Mouse (Mus musculus): ENCODE measurements around the gene Stard3. TPM values are rescaled to one million over a fixed set of nuclear protein-coding genes. Genes with fewer than 3 reads are reported as not detected.

The Stard3 gene
- polyA plus RNA-seq, 1 experiment from 2014 or later, result 39.6 TPM

GRCm38 (mm10) chr11:98332186-98332585 lies 26.0 kb upstream of the Stard3 start:
- no peaks in the 10 kb centered on the region for H3K36me3 ChIP-seq (ENCODE audit: control insufficient read depth, insufficient read depth, low read length)
- ATAC-seq (replicated peaks; ENCODE audit: insufficient number of reproducible peaks, low FRiP score, low TSS enrichment), result no peak
- H3K9me3 ChIP-seq (replicated peaks; ENCODE audit: control insufficient read depth, low read length), result no peaks in the 10 kb centered on the region
- no peak overlapping the region for H3K9ac ChIP-seq (ENCODE audit: low read depth, low read length)
- H3K27ac ChIP-seq (ENCODE audit: low read depth, low read length), result no peak overlapping the region
- H3K4me1 ChIP-seq (ENCODE audit: control insufficient read depth, insufficient read depth, low read length), result peaks cover 23% of the 10 kb centered on the region
- no peak overlapping the region for H3K4me2 ChIP-seq
- no peak overlapping the region for H3K4me3 ChIP-seq (ENCODE audit: low read depth, low read length)
- WGBS (ENCODE audit: insufficient replicate concordance), result 73% methylated on average over 3 of the region's 3 CpGs
- peaks cover 99% of the 10 kb centered on the region for H3K27me3 ChIP-seq (ENCODE audit: control insufficient read depth, insufficient read depth, low read length)

GRCm38 (mm10) chr11:98332841-98333240 lies 25.3 kb upstream of the Stard3 start:
- WGBS (ENCODE audit: insufficient replicate concordance), result 65% methylated on average over 4 of the region's 4 CpGs
- Histone ChIP-seq H3K4me1 (ENCODE audit: control insufficient read depth, insufficient read depth, low read length) (peaks cover 17% of the 10 kb centered on the region), H3K4me3 (ENCODE audit: low read depth, low read length) (no peak overlapping the region), H3K9me3 (replicated peaks; ENCODE audit: control insufficient read depth, low read length) (no peaks in the 10 kb centered on the region), H3K27me3 (ENCODE audit: control insufficient read depth, insufficient read depth, low read length) (peaks cover 99% of the 10 kb centered on the region), H3K4me2 (no peak overlapping the region), H3K36me3 (ENCODE audit: control insufficient read depth, insufficient read depth, low read length) (no peaks in the 10 kb centered on the region), H3K27ac (ENCODE audit: low read depth, low read length) (no peak overlapping the region), H3K9ac (ENCODE audit: low read depth, low read length) (no peak overlapping the region)
- ATAC-seq (replicated peaks; ENCODE audit: insufficient number of reproducible peaks, low FRiP score, low TSS enrichment), result no peak

DNA sequence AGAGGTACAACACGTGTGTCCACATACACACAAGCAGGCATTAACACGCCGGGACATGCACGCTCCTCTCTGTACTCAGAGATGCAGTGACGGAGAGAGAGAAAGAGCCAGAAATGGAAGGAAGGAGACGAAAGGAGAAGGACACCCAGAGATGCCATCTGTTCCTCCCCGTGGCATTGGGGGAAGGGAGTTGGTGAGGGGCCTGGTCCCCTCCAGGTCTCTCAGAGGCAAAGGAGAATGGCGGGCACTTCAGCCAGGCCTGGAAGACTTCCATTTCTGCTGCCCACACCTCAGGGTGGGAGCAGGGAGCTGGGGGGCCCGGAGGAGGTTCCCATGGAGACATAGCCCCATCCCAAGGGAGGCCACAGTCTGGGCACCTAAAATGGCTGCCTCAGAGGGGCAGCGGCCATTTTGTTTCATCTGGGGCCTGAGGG lies 24.9 kb upstream of the Stard3 start:
- no peak overlapping the region for H3K27ac ChIP-seq (ENCODE audit: low read depth, low read length)
- peaks cover 12% of the 10 kb centered on the region for H3K4me1 ChIP-seq (ENCODE audit: control insufficient read depth, insufficient read depth, low read length)
- H3K27me3 ChIP-seq (ENCODE audit: control insufficient read depth, insufficient read depth, low read length), result peaks cover 99% of the 10 kb centered on the region
- H3K4me3 ChIP-seq (ENCODE audit: low read depth, low read length), result no peak overlapping the region
- ATAC-seq (replicated peaks; ENCODE audit: insufficient number of reproducible peaks, low FRiP score, low TSS enrichment), result no peak
- H3K9me3 ChIP-seq (replicated peaks; ENCODE audit: control insufficient read depth, low read length), result no peaks in the 10 kb centered on the region
- no peak overlapping the region for H3K9ac ChIP-seq (ENCODE audit: low read depth, low read length)
- no peak overlapping the region for H3K4me2 ChIP-seq
- H3K36me3 ChIP-seq (ENCODE audit: control insufficient read depth, insufficient read depth, low read length), result no peaks in the 10 kb centered on the region
- WGBS (ENCODE audit: insufficient replicate concordance), result 65% methylated on average over 10 of the region's 10 CpGs

- H3K27me3 ChIP-seq (ENCODE audit: control insufficient read depth, insufficient read depth, low read length), result peaks cover 99% of the 10 kb centered on the region
- H3K4me3 ChIP-seq (ENCODE audit: low read depth, low read length), result peak overlapping the region; percentile 25; the same call in 1 of the 2 replicates
- H3K36me3 ChIP-seq (ENCODE audit: control insufficient read depth, insufficient read depth, low read length), result no peaks in the 10 kb centered on the region
- H3K4me2 ChIP-seq, result peak overlapping the region; percentile 41
- H3K9ac ChIP-seq (ENCODE audit: low read depth, low read length), result no peak overlapping the region
- H3K4me1 ChIP-seq (ENCODE audit: control insufficient read depth, insufficient read depth, low read length), result peaks cover 13% of the 10 kb centered on the region
- no peaks in the 10 kb centered on the region for H3K9me3 ChIP-seq (replicated peaks; ENCODE audit: control insufficient read depth, low read length)
- WGBS (ENCODE audit: insufficient replicate concordance), result 2% methylated on average over 33 of the region's 41 CpGs
- peak; percentile 43; the same call in 1 of the 2 replicates for ATAC-seq (replicated peaks; ENCODE audit: insufficient number of reproducible peaks, low FRiP score, low TSS enrichment)
- H3K27ac ChIP-seq (ENCODE audit: low read depth, low read length), result no peak overlapping the region
These were observed 24.0 kb upstream of the Stard3 start for GRCm38 (mm10) chr11:98333981-98334741.

- no peaks in the 10 kb centered on the region for H3K9me3 ChIP-seq (replicated peaks; ENCODE audit: control insufficient read depth, low read length)
- H3K36me3 ChIP-seq (ENCODE audit: control insufficient read depth, insufficient read depth, low read length), result no peaks in the 10 kb centered on the region
- 4% methylated on average over 9 of the region's 9 CpGs for WGBS (ENCODE audit: insufficient replicate concordance)
- peaks cover 13% of the 10 kb centered on the region for H3K4me1 ChIP-seq (ENCODE audit: control insufficient read depth, insufficient read depth, low read length)
- H3K4me2 ChIP-seq, result no peak overlapping the region
- no peak overlapping the region for H3K9ac ChIP-seq (ENCODE audit: low read depth, low read length)
- H3K27me3 ChIP-seq (ENCODE audit: control insufficient read depth, insufficient read depth, low read length), result peaks cover 99% of the 10 kb centered on the region
- no peak overlapping the region for H3K4me3 ChIP-seq (ENCODE audit: low read depth, low read length)
- ATAC-seq (replicated peaks; ENCODE audit: insufficient number of reproducible peaks, low FRiP score, low TSS enrichment), result no peak
- H3K27ac ChIP-seq (ENCODE audit: low read depth, low read length), result no peak overlapping the region
These were observed 22.9 kb upstream of the Stard3 start for GRCm38 (mm10) chr11:98335250-98335649.

DNA sequence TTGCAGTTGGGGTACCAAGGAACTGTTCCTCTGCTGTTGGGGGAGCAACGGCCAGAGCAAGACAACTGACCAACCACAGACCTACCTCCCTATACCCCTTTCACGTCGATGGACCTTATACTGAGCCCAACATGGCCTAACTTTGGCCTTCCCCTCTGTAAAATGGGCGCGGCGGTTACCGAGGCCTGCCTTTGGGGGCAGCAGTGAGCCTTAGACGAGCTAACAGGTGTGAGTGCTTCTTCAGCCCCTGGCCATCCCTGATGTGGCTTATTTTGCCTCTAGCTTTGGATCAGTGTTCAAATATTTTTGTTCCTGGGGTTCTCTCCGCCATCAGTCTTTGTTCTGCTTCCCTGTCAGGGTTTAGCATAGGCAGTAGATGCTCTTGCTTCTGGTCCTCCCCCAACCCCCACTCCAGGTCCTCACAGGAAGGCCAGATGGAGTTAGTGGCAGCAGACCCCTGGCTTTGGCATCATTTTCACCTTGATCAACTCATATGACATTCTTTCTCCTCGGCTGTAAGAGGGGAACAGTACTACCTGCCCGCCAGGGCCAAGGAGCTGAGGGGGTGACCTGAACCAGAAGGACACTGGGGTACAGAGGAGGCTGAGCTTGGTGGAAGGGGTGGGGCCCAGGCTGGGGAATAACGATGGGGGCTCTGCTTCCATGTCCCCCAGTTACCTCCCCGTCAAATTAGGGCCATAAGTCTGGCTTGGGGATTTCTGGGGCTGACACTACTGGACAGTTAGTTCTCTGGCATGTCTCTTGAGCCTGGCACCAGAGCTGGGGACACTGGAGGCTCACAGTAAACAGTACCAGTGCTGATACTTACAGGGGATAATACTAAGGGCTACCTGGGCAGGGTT lies 21.7 kb upstream of the Stard3 start:
- peaks cover 97% of the 10 kb centered on the region for H3K27me3 ChIP-seq (ENCODE audit: control insufficient read depth, insufficient read depth, low read length)
- H3K4me2 ChIP-seq, result no peak overlapping the region
- ATAC-seq (replicated peaks; ENCODE audit: insufficient number of reproducible peaks, low FRiP score, low TSS enrichment), result no peak
- no peaks in the 10 kb centered on the region for H3K9me3 ChIP-seq (replicated peaks; ENCODE audit: control insufficient read depth, low read length)
- no peak overlapping the region for H3K4me3 ChIP-seq (ENCODE audit: low read depth, low read length)
- WGBS (ENCODE audit: insufficient replicate concordance), result 22% methylated on average over 13 of the region's 13 CpGs
- no peak overlapping the region for H3K27ac ChIP-seq (ENCODE audit: low read depth, low read length)
- no peak overlapping the region for H3K9ac ChIP-seq (ENCODE audit: low read depth, low read length)
- no peaks in the 10 kb centered on the region for H3K36me3 ChIP-seq (ENCODE audit: control insufficient read depth, insufficient read depth, low read length)
- H3K4me1 ChIP-seq (ENCODE audit: control insufficient read depth, insufficient read depth, low read length), result peaks cover 13% of the 10 kb centered on the region

DNA sequence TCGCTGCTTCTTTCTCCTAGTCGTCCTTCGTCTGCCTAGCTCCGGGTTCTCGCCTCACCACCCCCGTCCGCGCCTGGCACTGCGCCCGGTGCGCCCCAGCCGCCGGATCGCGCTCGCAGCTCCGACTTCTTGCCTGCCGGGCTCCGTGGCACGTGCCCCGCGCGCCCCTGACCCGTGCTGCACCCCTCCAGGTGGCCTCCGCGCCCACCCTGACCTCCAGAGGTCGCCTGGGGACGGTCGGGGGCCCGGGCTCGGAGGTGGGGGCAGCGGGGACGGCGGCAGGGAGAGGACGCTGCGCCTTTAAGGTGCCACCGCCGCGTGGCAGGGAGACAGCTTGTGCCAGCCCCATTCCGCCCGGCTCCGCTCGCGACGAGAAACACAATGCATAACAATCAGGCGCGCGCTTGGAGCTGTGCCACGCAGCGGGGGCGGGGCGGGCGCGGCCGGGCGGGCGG lies 19.6 kb upstream of the Stard3 start:
- H3K9me3 ChIP-seq (replicated peaks; ENCODE audit: control insufficient read depth, low read length), result no peaks in the 10 kb centered on the region
- H3K27me3 ChIP-seq (ENCODE audit: control insufficient read depth, insufficient read depth, low read length), result peaks cover 88% of the 10 kb centered on the region
- peak overlapping the region; percentile 91 for H3K4me2 ChIP-seq
- no peaks in the 10 kb centered on the region for H3K36me3 ChIP-seq (ENCODE audit: control insufficient read depth, insufficient read depth, low read length)
- WGBS (ENCODE audit: insufficient replicate concordance), result under 1% methylated on average over 56 of the region's 57 CpGs
- no peak for ATAC-seq (replicated peaks; ENCODE audit: insufficient number of reproducible peaks, low FRiP score, low TSS enrichment)
- H3K4me3 ChIP-seq (ENCODE audit: low read depth, low read length), result peak overlapping the region; percentile 47
- H3K4me1 ChIP-seq (ENCODE audit: control insufficient read depth, insufficient read depth, low read length), result peaks cover 13% of the 10 kb centered on the region
- peak overlapping the region; percentile 44; the same call in 1 of the 2 replicates for H3K9ac ChIP-seq (ENCODE audit: low read depth, low read length)
- no peak overlapping the region for H3K27ac ChIP-seq (ENCODE audit: low read depth, low read length)

DNA sequence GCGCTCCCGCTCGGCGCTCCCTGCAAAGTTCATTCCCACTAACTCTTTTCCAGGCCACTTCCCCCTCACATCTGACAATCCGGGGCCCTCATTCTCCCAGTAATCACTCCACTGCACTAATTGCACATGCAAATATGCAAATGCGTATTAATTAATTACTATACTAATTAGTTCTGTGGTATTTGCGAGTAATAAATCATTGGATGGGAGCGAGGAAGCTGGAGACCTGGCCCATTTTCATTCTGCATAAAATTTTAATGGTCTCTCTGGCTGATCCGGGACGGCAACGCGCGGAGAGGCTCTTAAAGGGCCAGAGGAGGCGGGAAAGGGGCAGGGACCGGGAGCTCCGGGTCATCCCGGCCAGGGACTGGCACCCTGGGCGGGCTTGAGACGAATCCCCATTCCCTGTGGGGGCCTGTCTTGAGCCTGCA lies 19.1 kb upstream of the Stard3 start:
- Histone ChIP-seq H3K4me1 (ENCODE audit: control insufficient read depth, insufficient read depth, low read length) (peaks cover 12% of the 10 kb centered on the region), H3K27me3 (ENCODE audit: control insufficient read depth, insufficient read depth, low read length) (peaks cover 83% of the 10 kb centered on the region), H3K4me2 (peak overlapping the region; percentile 91), H3K9ac (ENCODE audit: low read depth, low read length) (peak overlapping the region; percentile 44; the same call in 1 of the 2 replicates), H3K4me3 (ENCODE audit: low read depth, low read length) (peak overlapping the region; percentile 47), H3K27ac (ENCODE audit: low read depth, low read length) (no peak overlapping the region), H3K36me3 (ENCODE audit: control insufficient read depth, insufficient read depth, low read length) (no peaks in the 10 kb centered on the region), H3K9me3 (replicated peaks; ENCODE audit: control insufficient read depth, low read length) (no peaks in the 10 kb centered on the region)
- under 1% methylated on average over 19 of the region's 19 CpGs for WGBS (ENCODE audit: insufficient replicate concordance)
- no peak for ATAC-seq (replicated peaks; ENCODE audit: insufficient number of reproducible peaks, low FRiP score, low TSS enrichment)

All from heart, embryonic 11.5 days (tissue).